Mouse (Mus musculus) kidney, postnatal 0 days (tissue): ENCODE data around the gene Ei24. TPM values are rescaled to one million over a fixed set of nuclear protein-coding genes. Genes with fewer than 3 reads are reported as not detected.

Experiments
- ATAC-seq: fragments of 200-750 bp; cut with Nextera tagmentation; replicated peaks from 2 replicates; pipeline ENCODE4 v1.8.0; 2017; ENCODE audit warnings: low read depth, moderate number of reproducible peaks, moderate TSS enrichment, moderate library complexity; ENCODE audit not compliant: low FRiP score
- DNase-seq: peaks from one replicate; pipeline ENCODE4 v3.0.0-alpha.2; 2016; ENCODE audit warnings: low spot score
- H3K27ac ChIP-seq: fragments of 300-500 bp; sonication (generic); 2 replicates; pipeline ENCODE4 v1.5.1; 2014; ENCODE audit warnings: mild to moderate bottlenecking
- H3K27me3 ChIP-seq: fragments of 300-500 bp; sonication (generic); 2 replicates; pipeline ENCODE4 v1.6.1; 2014; ENCODE audit warnings: low read length, mixed read lengths; ENCODE audit not compliant: insufficient read depth
- H3K36me3 ChIP-seq: fragments of 300-500 bp; sonication (generic); 2 replicates; pipeline ENCODE4 v1.6.1; 2014; ENCODE audit warnings: low read length, mixed read lengths; ENCODE audit not compliant: insufficient read depth
- H3K4me1 ChIP-seq: fragments of 300-500 bp; sonication (generic); replicated peaks from 2 replicates; pipeline ENCODE4 v1.6.1; 2014; ENCODE audit warnings: antibody characterized with exemption, low read length, mixed read lengths; ENCODE audit not compliant: insufficient read depth
- H3K4me2 ChIP-seq: fragments of 300-500 bp; sonication (generic); 2 replicates; pipeline ENCODE4 v1.6.1; 2014; ENCODE audit warnings: mild to moderate bottlenecking, low read length, moderate library complexity, mixed read lengths
- H3K4me3 ChIP-seq: fragments of 300-500 bp; sonication (generic); replicated peaks from 2 replicates; pipeline ENCODE4 v1.5.1; 2014; ENCODE audit warnings: low read depth, low read length
- H3K9ac ChIP-seq: fragments of 300-500 bp; sonication (generic); 2 replicates; pipeline ENCODE4 v1.6.1; 2014; ENCODE audit warnings: low read depth, low read length
- H3K9me3 ChIP-seq: fragments of 300-500 bp; sonication (generic); replicated peaks from 2 replicates; pipeline ENCODE4 v1.6.1; 2016; ENCODE audit warnings: low read length, inconsistent platforms, mixed read lengths
- CTCF ChIP-seq: IDR thresholded peaks from 2 replicates; pipeline ENCODE4 v1.5.1; 2016; ENCODE audit warnings: antibody characterized with exemption, low read depth, mild to moderate bottlenecking, moderate library complexity
- WGBS: fragments of 180-500 bp; shearing (Covaris S2); extraction: QIAGEN DNeasy Blood & Tissue Kit; methylation state at CpG from one replicate; pipeline ENCODE4 v1.1.7; 2014; 5-methylcytosine and 5-hydroxymethylcytosine counted together
- polyA plus RNA-seq: library from polyadenylated mRNA; unstranded; fragments of >200 nt; fragmentation: Nextera tagmentation; extraction: Ambion mirVana; gene quantifications from 2 replicates; pipeline ENCODE4 v1.2.1, GENCODE M21; 2015

The Ei24 gene
- polyA plus RNA-seq, 1 experiment from 2014 or later, result 115 TPM

GRCm38 (mm10) chr9:36808126-36808785, 11.1 kb upstream of the Ei24 start:
- H3K4me1 ChIP-seq, result 0 out of 2 replicates have a peak, but pooled peaks cover 5% of the 10 kb centered on the region
- no peak overlapping the region for H3K27ac ChIP-seq
- no peaks in the 10 kb centered on the region for H3K27me3 ChIP-seq
- H3K4me3 ChIP-seq, result no peak overlapping the region
- ATAC-seq (no peak), DNase-seq (no peak)
- no peak overlapping the region for H3K4me2 ChIP-seq
- H3K9ac ChIP-seq, result no peak overlapping the region
- TF ChIP-seq CTCF, result no peak
- no peaks in the 10 kb centered on the region for H3K9me3 ChIP-seq
- H3K36me3 ChIP-seq, result no peaks in the 10 kb centered on the region
- WGBS, result 75% methylated on average over 5 of the region's 5 CpGs

GRCm38 (mm10) chr9:36805256-36805975, 8.2 kb upstream of the Ei24 start:
- no peaks in the 10 kb centered on the region for H3K27me3 ChIP-seq
- no peak overlapping the region for H3K9ac ChIP-seq
- no peaks in the 10 kb centered on the region for H3K36me3 ChIP-seq
- H3K4me3 ChIP-seq, result no peak overlapping the region
- no peak overlapping the region for H3K27ac ChIP-seq
- TF ChIP-seq CTCF, result no peak
- WGBS, result 50% methylated on average over 3 of the region's 3 CpGs
- ATAC-seq (peak; percentile 59; the same call in 1 of the 2 replicates), DNase-seq (peak; percentile 76)
- H3K4me1 ChIP-seq, result 0 out of 2 replicates have a peak, but pooled peaks cover 5% of the 10 kb centered on the region
- no peak overlapping the region for H3K4me2 ChIP-seq
- H3K9me3 ChIP-seq, result no peaks in the 10 kb centered on the region

GRCm38 (mm10) chr9:36803926-36804325, 6.7 kb upstream of the Ei24 start:
- WGBS, result 81% methylated on average over 3 of the region's 3 CpGs
- Histone ChIP-seq H3K9ac (no peak overlapping the region), H3K4me1 (0 out of 2 replicates have a peak, but pooled peaks cover 5% of the 10 kb centered on the region), H3K27ac (no peak overlapping the region), H3K4me3 (no peak overlapping the region), H3K36me3 (no peaks in the 10 kb centered on the region), H3K27me3 (no peaks in the 10 kb centered on the region), H3K4me2 (no peak overlapping the region), H3K9me3 (no peaks in the 10 kb centered on the region)
- no peak for TF ChIP-seq CTCF
- DNase-seq (no peak), ATAC-seq (no peak)

GRCm38 (mm10) chr9:36803386-36803785, 6.2 kb upstream of the Ei24 start:
- ATAC-seq, result no peak

GRCm38 (mm10) chr9:36802951-36803350, 5.8 kb upstream of the Ei24 start:
- Histone ChIP-seq H3K4me1 (0 out of 2 replicates have a peak, but pooled peaks cover 5% of the 10 kb centered on the region), H3K36me3 (no peaks in the 10 kb centered on the region), H3K4me3 (no peak overlapping the region), H3K27me3 (no peaks in the 10 kb centered on the region), H3K4me2 (no peak overlapping the region), H3K9ac (no peak overlapping the region), H3K9me3 (no peaks in the 10 kb centered on the region), H3K27ac (no peak overlapping the region)
- DNase-seq (no peak), ATAC-seq (no peak)
- TF ChIP-seq CTCF, result no peak
- 87% methylated on average over 3 of the region's 3 CpGs for WGBS

More at GRCm38 (mm10) chr9:36803386-36803785, 6.2 kb upstream of the Ei24 start:
- Histone ChIP-seq H3K27me3 (no peaks in the 10 kb centered on the region), H3K4me3 (no peak overlapping the region), H3K9me3 (no peaks in the 10 kb centered on the region), H3K27ac (no peak overlapping the region), H3K4me2 (no peak overlapping the region), H3K9ac (no peak overlapping the region), H3K36me3 (no peaks in the 10 kb centered on the region), H3K4me1 (0 out of 2 replicates have a peak, but pooled peaks cover 5% of the 10 kb centered on the region)
- 75% methylated on average over 6 of the region's 6 CpGs for WGBS
- TF ChIP-seq CTCF, result no peak
- no peak for DNase-seq

GRCm38 (mm10) chr9:36801961-36802360, 4.8 kb upstream of the Ei24 start:
- Histone ChIP-seq H3K4me3 (no peak overlapping the region), H3K9ac (no peak overlapping the region), H3K9me3 (no peaks in the 10 kb centered on the region), H3K4me1 (0 out of 2 replicates have a peak, but pooled peaks cover 5% of the 10 kb centered on the region), H3K36me3 (no peaks in the 10 kb centered on the region), H3K27ac (no peak overlapping the region), H3K27me3 (no peaks in the 10 kb centered on the region), H3K4me2 (no peak overlapping the region)
- no peak for ATAC-seq
- 77% methylated on average over 2 of the region's 2 CpGs for WGBS
- no peak for TF ChIP-seq CTCF
- no peak for DNase-seq
